Mouse (Mus musculus) G1E-ER4 (cell line): ENCODE measurements around the gene 3110082I17Rik. TPM values are rescaled to one million over a fixed set of nuclear protein-coding genes. Genes with fewer than 3 reads are reported as not detected.

ENCODE experiments used
- GATA1 ChIP-seq: IDR thresholded peaks from one replicate; pipeline ENCODE4 v1.8.0; 2012; ENCODE audit warnings: low read length, inconsistent platforms
- polyA plus RNA-seq: library from polyadenylated mRNA; stranded (reverse); fragments of >175 nt; gene quantifications from 2 replicates; pipeline ENCODE4 v1.2.3, GENCODE M21; 2012

3110082I17Rik gene
- polyA plus RNA-seq, 1 experiment = 79.0 TPM

GRCm38 (mm10) chr5:139367884-139368458 lies 92.4 kb downstream of the 3110082I17Rik start:
- TF ChIP-seq GATA1 = no peak

GRCm38 (mm10) chr5:139366484-139366883 lies 93.8 kb downstream of the 3110082I17Rik start:
- no peak for TF ChIP-seq GATA1

GRCm38 (mm10) chr5:139365827-139366226 lies 94.5 kb downstream of the 3110082I17Rik start:
- TF ChIP-seq GATA1 = no peak

- TF ChIP-seq GATA1 = no peak
These were observed 95.3 kb downstream of the 3110082I17Rik start for GRCm38 (mm10) chr5:139364911-139365571.

GRCm38 (mm10) chr5:139364260-139364910 lies 95.9 kb downstream of the 3110082I17Rik start:
- TF ChIP-seq GATA1 = no peak

- no peak for TF ChIP-seq GATA1
These were observed 96.5 kb downstream of the 3110082I17Rik start for GRCm38 (mm10) chr5:139363858-139364257.

- TF ChIP-seq GATA1 = no peak
These were observed 101.1 kb downstream of the 3110082I17Rik start for GRCm38 (mm10) chr5:139359244-139359643.

GRCm38 (mm10) chr5:139358653-139359052 lies 101.7 kb downstream of the 3110082I17Rik start:
- no peak for TF ChIP-seq GATA1

GRCm38 (mm10) chr5:139355235-139355772 lies 105.0 kb downstream of the 3110082I17Rik start:
- TF ChIP-seq GATA1 = no peak

GRCm38 (mm10) chr5:139353946-139354345 lies 106.4 kb downstream of the 3110082I17Rik start:
- TF ChIP-seq GATA1 = no peak

- TF ChIP-seq GATA1 = no peak
These were observed 106.8 kb downstream of the 3110082I17Rik start for GRCm38 (mm10) chr5:139353496-139353895.

- TF ChIP-seq GATA1 = no peak
These were observed 108.0 kb downstream of the 3110082I17Rik start, which contains the start of gene Cyp2w1 for GRCm38 (mm10) chr5:139352317-139352716. Gene Cyp2w1, plus strand, starts transcription at chr5:139352617.

GRCm38 (mm10) chr5:139351628-139352027 lies 108.7 kb downstream of the 3110082I17Rik start:
- no peak for TF ChIP-seq GATA1

- TF ChIP-seq GATA1 = no peak
These were observed 109.2 kb downstream of the 3110082I17Rik start, which contains the start of gene Cox19 for GRCm38 (mm10) chr5:139351134-139351533. Gene Cox19, minus strand, starts transcription at chr5:139351418.

GRCm38 (mm10) chr5:139349713-139350112 lies 110.6 kb downstream of the 3110082I17Rik start:
- TF ChIP-seq GATA1 = no peak

- TF ChIP-seq GATA1 = no peak
These were observed 113.1 kb downstream of the 3110082I17Rik start for GRCm38 (mm10) chr5:139347225-139347624.

GRCm38 (mm10) chr5:139345364-139345714 lies 115.0 kb downstream of the 3110082I17Rik start:
- TF ChIP-seq GATA1 = no peak
